Mouse (Mus musculus) mouse embryonic stem cell (cell line): ENCODE measurements around the gene Aldh1a2.

Experiments used
- in situ Hi-C, 2 experiments: fragments of 300-500 bp; cut with MboI; formaldehyde crosslinking; loops; 1 replicate in 1 of 2; 3 replicates in 1 of 2; pipeline ENCODE4 v1.14.3; 2019 to 2020; ENCODE audit warnings: low sequenced_read_pairs in 2 of 2, low pct_unique_long_range_greater_than_20kb in 1 of 2, mixed read lengths in 1 of 2; ENCODE audit not compliant: unreplicated experiment in 1 of 2

The Aldh1a2 gene

DNA sequence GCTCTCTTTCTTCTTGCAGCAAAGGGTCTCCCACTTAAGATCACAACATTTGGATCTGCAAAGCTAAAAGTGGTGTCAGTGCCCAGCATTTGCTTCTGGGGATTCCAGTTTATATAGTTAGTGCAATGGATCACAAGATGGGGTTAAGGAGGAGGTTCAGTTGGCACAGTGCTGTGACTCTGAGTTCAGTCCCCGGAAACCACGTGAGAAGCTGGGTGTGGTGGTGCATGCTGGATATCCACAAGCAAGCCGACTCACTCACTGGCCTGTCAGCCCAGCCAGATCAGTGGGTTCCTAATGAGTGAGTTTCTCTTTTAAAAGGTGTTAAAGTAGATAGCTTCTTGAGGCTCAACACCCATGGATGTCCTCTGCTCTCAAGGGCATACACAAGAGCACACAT lies 6.3 kb upstream of the Aldh1a2 start:
- in situ Hi-C loops: no loop called here

DNA sequence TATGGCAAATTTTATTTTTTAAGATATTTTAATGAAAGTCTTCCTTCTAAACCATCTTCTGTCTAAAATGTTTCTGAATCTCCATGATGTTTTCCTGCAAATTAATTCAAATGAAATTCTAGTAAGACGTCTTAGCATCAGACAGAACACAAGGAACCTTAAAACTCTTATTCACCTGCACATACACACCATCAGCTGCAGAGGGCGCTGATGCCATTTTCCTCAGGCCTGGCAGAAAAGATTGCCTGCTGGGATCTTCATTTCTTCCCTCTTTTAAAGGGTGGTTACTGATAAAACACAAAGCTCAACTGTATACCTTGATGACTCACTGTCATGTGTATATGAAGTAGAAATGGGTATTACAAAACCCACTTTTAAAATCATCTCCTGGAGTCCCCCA lies 4.7 kb upstream of the Aldh1a2 start:
- in situ Hi-C loops: loop anchor here (10.0 kb wide), 2 partner anchors 104 to 254 kb away; no protein-coding TSS in a partner anchor

DNA sequence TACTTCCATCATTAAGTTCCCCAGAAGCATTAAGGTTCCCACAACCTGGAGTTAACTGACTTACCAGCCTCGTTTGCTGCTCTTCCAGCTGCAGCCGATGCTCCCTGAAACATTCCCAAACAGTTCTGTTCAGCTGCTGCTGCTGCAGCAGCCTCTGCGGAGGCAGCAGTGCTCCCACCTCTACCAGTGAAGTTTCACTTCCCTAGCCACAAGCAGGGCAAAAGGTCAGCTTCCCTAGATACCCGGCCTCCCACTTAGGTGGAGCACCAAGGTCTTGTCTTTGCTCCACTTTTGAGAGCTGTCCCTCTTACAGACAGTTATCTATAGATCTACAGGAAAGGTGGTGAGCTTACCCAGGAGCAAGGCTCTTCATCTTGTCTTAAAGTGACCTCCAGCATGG lies 2.0 kb upstream of the Aldh1a2 start:
- in situ Hi-C loops: loop anchor here (10.0 kb wide), 2 partner anchors 101 to 251 kb away; no protein-coding TSS in a partner anchor

DNA sequence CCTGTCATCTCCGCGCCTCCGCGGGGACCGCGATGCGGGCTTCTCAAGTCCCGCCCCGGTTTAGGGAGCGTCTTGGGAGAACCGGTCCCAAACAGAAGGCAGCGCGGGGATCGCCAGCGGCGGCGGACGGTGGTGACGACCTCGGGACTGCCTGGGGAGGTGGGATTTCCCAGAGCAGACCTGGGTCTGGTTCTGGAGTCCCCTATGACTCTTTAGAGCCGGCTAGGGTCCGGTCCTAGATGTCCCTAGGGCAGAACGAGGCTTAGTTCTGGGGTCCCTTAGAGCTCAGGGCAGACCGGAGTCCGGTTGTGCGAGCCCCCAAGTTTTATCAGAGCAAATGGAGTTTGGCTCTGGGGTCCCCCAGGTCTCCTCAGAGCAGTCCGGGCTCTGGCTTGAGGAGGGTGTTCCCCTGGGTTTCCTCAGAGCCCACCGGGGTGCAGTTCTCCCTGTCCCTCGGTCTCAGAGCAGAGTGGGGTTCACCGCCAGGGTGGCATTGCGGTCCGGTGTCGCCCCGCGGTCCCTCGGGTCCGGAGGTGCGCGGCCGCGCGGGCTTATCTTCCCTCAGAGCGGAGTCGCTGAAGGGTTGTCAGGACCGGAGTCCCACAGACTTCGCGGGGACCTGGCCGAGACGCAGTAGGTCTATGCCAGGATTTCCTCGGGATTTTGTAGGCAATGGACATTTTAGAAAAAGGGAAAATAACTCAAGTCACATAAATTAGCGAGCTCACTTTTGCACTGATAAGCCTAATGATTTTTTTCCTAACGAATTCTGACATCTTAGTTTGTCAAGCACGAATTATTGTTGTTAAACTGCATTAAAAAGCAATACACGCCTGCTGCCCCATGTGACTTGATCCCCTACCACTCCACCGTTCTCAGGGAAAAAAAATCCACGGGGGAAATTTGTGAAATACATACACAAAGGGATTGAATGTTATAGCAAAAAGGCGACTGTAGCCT lies 727 bp downstream of the Aldh1a2 start:
- in situ Hi-C loops: loop anchor here (10.0 kb wide), 2 partner anchors 98 to 248 kb away; no protein-coding TSS in a partner anchor

DNA sequence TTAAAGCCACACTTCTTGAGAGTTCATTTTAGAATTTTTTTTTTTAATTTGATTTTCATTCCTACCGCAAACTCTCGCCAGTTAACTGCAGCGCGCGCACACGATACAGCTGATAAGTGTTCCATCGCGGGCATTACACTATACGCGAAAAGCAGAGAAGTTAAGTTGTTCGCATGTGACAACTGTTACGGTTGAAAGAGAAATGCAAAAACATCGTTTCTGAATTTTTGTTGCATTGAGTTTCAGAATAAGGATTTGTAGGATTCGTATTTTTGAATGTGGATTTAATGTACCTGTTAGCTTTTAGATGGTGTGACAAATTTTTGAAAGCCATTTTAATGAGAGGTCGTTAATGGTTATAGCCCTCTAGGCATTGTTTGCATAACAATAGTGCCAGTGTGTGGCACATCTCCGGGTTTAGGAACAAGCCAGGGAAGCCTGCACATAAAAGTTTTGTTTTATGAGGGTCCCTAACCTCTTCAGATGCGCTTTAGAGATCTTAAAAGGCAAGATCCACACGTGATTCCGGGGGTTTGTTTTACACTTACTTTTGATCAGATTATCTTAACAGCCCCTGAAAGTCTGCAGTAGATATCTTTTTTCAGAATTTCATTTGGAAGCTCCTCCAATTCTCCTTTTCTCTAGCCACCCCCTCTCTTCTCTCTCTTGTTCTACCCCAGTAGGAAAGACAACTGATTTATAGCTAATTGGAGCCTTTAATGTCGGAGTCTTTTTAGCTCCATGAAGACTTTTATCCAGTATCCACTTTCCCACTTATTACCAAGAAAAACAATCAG lies 1.6 kb downstream of the Aldh1a2 start:
- in situ Hi-C loops: loop anchor here (10.0 kb wide), 2 partner anchors 98 to 248 kb away; no protein-coding TSS in a partner anchor

DNA sequence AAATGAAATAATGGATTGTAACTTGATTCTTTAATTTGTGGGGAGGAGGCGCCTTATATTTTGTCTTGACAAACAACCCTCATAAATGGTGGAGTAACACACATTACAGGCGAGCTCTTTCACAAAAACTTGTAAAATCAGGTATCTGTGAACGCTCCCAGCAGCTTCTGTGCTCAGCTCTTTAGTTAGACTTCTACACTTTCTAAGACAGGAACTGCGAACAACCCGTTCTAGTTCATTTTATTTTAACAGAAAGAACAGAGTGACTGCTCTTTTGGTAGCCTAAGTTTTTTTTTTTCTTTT lies 2.2 kb downstream of the Aldh1a2 start:
- in situ Hi-C loops: loop anchor here (10.0 kb wide), 2 partner anchors 97 to 247 kb away; no protein-coding TSS in a partner anchor

DNA sequence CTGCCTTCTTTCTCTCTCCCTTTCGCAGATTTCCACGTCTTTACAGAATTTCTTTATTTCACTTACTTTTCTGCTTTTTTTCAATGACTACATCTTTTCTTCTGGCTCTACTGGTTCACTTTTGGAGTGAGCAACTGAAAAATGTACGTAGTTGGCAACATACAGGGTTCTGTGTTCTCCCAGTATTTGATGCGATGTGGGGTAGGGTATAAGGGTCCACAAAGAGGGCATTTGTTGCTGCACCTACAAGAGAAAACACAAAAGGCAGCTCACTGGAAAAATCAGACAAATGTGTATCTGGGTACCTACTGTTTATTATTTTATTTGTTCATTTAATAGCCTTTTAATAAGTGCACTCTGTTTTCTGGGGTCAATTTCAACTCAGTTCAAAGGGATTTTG lies 3.6 kb downstream of the Aldh1a2 start:
- in situ Hi-C loops: loop anchor here (10.0 kb wide), 2 partner anchors 96 to 246 kb away; no protein-coding TSS in a partner anchor

DNA sequence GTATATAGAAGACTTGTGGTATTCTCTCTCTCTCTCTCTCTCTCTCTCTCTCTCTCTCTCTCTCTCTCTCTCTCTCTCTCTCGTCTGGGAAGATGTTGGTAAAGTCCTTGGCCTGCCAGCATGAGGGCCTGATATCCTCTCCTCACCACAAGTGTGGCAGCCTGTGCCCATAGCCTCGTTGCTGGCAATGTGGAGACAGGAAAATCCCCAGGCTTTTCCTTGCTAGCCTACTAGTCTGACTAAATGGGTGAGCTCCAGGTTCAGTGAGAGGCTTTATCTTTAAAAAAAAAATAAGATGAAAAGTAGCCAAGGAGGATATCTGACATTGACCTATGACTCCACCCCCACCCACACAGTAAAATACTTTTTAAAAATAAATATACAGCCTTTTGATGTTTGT lies 4.8 kb downstream of the Aldh1a2 start:
- in situ Hi-C loops: no loop called here

DNA sequence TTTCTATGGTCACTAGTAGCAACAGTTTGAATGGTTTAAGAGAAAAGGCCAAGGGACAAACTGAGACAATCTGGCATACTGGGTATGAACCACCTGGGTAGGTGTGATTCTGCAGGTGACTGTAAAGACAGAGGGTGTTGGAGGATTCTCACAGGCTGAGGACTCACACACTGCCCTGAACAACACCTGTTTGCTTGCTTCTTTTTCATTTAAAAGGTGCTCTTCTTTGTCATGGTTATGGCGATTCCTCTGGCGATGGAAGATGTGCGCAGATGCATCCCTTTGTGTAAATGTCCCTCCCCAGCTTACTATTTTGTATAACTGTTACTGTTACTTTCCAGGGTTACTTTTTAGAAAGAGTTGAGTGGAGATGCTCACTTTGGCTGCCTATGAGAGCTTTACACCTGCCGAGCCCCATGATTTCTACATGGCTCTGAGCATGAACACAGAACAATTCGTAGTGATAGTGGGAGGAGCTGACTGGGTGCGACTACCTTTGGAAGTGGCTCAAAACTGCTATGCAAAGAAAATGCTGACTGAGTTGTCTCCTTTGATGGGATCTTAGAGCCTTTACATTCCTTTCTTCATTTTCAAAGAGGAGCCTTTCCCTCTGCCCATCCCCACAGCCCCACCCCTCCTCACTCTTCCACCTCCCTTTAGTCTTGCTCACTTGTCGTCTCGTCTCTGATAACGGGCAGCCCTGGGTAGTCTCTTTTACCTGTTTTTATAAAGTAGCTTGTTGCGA lies 11.8 kb downstream of the Aldh1a2 start:
- in situ Hi-C loops: no loop called here

DNA sequence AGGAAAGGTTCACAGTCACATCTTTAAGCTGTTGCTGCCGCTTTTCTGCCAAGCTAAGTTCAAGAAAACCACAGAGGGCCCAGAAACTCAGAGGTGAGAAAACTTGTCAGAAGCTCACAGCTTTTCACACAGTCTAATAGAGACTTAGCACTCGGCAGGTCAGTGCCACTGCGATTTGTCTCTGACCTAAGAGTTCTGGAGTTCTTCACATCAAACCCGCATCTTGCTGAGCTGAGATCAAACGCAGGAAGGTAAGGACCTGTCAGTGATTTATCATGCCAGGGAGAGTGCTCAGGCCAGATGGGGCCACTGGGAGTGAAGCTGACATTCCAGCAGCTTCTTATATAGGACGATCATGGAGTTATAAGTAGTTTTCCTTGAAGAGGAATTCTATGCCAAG lies 14.4 kb downstream of the Aldh1a2 start:
- in situ Hi-C loops: no loop called here

DNA sequence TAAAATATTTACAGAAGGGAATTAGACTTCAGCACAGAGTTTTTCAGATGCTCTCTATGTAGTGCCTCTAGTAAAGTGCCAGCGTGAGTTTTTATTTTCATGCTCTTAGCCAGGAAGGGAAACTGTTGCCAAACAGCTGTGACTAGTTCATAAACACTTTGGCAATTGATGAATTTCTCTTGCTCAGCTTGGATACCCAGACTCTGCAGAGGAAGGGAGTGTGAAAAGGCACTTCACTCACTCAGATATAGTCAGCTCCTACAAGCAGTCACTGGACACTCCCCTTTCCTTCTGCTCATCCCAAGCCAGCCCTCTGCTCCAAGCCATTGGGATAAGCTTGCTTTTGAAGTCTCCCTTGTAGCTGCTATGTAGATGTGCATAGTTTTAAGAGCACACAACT lies 21.0 kb downstream of the Aldh1a2 start:
- in situ Hi-C loops: no loop called here

DNA sequence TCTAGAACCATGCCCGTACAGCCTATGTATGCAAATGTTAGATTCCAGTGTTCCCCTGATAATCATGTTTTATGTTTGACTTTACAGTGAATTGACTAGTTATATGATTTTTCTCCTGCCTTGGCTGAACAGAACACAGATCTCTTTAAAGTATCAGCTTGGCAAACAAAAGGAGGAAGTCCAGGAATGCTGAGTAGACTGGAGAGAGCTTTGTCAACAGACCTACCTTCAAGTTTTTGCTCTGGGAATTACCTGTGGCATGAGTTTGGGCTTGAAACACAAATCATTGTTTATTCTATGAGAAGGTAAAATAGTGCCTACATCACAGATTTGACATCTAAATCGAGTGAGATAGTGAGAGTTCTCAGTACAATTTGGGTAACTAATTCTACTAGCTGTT lies 24.3 kb downstream of the Aldh1a2 start:
- in situ Hi-C loops: no loop called here

DNA sequence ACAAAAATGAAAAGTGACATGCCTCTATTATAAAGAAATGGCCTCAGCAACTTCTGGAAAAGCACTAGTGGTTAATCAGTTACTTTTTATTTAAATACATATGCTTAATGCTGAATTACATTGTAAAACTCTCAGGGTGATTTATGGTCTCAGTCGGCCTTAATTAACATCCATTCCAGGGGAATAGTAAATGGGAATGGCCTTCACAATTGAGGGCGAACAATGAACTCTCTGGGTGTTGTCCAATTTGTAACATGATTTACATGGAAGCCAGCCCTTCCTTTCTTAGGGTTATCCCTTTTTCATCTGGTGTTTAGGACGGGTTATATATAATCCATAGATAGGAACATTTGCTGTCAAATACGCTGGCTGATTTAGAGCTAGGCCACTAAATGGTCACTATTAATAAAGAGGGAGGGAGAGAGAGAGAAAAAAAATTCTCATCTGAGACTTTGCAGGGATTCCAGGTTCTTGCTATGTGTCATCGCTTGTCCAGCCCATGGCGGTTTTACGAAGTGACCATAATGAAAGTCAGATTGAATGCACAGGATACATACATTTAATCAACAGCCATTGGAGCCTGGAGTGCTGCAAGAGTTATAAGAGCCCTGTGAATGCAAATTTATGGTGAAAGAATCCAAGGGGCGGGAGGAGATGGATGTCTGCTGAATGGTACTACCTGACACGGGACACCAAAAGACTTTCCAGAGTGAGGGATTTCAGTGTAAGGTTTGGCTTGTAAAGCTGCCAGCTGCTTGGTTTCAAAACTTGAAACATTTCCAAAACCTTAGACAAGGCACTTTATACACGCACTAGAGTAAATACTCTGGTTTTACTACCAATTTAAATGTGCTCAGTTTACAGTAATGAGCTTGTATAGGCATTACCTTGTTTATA lies 26.2 kb downstream of the Aldh1a2 start:
- in situ Hi-C loops: no loop called here

DNA sequence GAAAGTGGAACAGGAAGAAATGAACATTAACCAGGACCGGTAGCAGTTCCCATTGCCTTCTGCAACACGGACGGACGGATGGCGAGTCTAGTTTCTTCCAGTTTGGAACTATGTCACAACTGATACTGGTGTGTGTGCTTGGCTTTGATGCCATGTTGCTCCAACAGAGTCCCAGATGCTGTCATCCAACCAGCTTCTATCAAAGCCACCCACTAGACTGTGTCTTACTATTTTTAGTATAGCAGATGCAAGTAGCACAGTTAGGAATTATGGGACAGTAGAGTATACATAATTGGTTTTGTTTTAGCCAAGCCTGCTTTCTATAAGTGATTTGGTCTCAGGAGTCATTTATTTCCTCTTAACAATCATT lies 26.8 kb downstream of the Aldh1a2 start:
- in situ Hi-C loops: no loop called here

DNA sequence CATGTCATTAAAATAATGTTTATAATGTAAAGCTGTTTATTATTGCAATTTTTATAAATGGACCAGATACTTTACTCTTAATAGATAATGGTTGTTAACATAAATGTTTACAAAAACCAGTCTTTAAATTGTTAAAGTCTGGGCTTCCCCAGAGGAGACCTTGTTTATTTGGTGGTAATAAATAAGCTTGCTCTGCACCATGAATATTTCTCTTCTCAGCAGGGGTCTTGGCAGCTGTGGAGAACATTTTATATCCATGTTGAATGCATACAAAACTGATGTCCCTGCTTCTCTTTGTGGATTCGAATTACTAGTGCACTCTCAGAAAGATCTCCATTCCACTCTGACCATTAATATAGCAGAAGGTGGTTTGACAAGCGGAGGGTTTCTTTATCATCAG lies 38.8 kb downstream of the Aldh1a2 start:
- in situ Hi-C loops: no loop called here

DNA sequence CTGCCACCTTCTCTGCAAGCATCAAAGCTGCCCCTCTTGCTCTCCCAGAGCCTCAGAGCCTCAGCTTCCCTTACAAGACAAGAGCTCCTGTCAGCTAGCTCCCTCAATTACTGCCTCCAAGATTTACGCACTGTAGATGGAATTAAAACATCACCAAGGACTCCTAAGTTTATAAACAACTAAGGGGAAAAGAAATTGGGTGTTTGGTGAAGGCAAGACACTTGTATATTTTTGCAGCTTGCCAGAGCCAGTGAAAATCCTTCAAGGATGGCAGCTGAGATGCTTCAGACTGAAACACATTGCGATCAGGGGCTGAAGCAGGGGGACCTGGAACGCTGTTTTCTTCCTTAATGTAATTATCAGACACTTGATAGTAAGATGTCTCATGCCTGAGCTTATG lies 47.1 kb downstream of the Aldh1a2 start:
- in situ Hi-C loops: no loop called here

DNA sequence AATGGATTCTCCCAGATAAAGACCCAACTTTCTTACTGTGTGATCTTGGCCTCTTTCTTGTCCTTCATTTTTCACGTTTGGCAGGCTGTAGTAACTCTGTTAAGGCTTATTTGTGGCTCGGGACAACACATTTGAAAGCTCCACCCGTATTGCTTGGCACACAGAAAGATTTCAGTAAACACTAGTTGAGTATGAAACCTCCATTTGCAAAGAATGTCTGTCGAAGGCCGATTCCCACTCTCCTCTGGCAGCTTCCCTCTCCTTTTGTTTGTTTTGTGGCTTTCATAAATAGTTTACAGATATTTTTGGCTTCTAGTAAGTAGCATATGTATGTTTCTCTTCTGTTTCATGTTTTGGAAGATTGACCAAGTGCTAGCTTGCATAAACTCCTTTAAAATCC lies 54.1 kb downstream of the Aldh1a2 start:
- in situ Hi-C loops: no loop called here

DNA sequence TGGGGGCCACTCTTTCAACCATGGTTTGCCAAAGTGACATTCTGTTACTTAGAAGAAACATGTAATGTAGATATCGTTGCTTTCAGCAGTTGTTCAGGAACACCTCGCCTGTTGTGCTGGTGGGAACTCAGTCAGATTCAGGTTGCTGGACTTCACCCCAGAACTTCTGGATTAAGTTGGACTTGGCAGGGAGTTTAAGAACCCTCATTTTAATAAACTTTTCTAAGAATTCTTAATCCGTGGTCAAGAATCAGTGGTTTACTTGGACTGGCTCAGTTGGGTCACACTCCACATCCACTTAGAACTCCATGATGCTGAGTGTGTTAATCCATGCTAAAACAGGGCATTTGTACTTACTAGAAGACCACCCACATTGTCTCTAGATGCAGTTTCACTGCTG lies 54.6 kb downstream of the Aldh1a2 start:
- in situ Hi-C loops: no loop called here
